Mouse (Mus musculus) cerebellum, adult 2 months (tissue): ENCODE results near the gene Ttll1.

Source experiments
- CTCF ChIP-seq: fragments of 200-500 bp; IDR thresholded peaks from 2 replicates; pipeline ENCODE4 v1.5.1; 2011; ENCODE audit warnings: low read depth, mild to moderate bottlenecking, control low read depth, low read length, moderate library complexity, borderline replicate concordance; ENCODE audit not compliant: insufficient read depth
- POLR2A ChIP-seq: fragments of 200-500 bp; IDR thresholded peaks from 2 replicates; pipeline ENCODE4 v1.6.1; 2011; ENCODE audit warnings: low read length, control low read depth, borderline replicate concordance; ENCODE audit not compliant: insufficient read depth

GRCm38 (mm10) chr15:83523196-83523595, 12.5 kb upstream of the Ttll1 start:
- TF ChIP-seq CTCF (no peak), POLR2A (no peak)
